Mouse (Mus musculus) bone marrow, adult 2 months (tissue): Measurements from ENCODE around the gene Cab39l. TPM values are rescaled to one million over a fixed set of nuclear protein-coding genes. Genes with fewer than 3 reads are reported as not detected.
"Not testable (repeated sequence)": the region's sequence is repeated elsewhere in the genome, so short reads cannot be mapped to it uniquely, and the experiment has no call there.

ENCODE experiments used
- H3K27ac ChIP-seq: fragments of 200-500 bp; 2 replicates; pipeline ENCODE4 v1.5.1; 2012; ENCODE audit warnings: low read depth, mild to moderate bottlenecking, control low read depth, inconsistent platforms, low read length; ENCODE audit not compliant: control insufficient read depth, poor library complexity, insufficient read depth
- H3K4me1 ChIP-seq: fragments of 200-500 bp; 2 replicates; pipeline ENCODE4 v1.6.1; 2011; ENCODE audit warnings: low read length; ENCODE audit not compliant: control insufficient read depth, insufficient read depth
- H3K4me3 ChIP-seq: fragments of 200-500 bp; replicated peaks from 2 replicates; pipeline ENCODE3; 2011; ENCODE audit warnings: mild to moderate bottlenecking, low read depth, low read length, control low read depth; ENCODE audit not compliant: control insufficient read depth
- CTCF ChIP-seq: fragments of 200-500 bp; IDR thresholded peaks from 2 replicates; pipeline ENCODE4 v1.5.1; 2011; ENCODE audit warnings: low read length, control low read depth; ENCODE audit not compliant: control insufficient read depth, insufficient read depth
- POLR2A ChIP-seq: fragments of 200-500 bp; IDR thresholded peaks from 2 replicates; pipeline ENCODE4 v1.6.1; 2011; ENCODE audit warnings: low read depth, mild to moderate bottlenecking, control low read depth, low read length, borderline replicate concordance; ENCODE audit not compliant: control insufficient read depth
- WGBS: fragments of 180-500 bp; shearing (Covaris S2); methylation state at CpG from one replicate; pipeline ENCODE4 v1.1.7; 2018; 5-methylcytosine and 5-hydroxymethylcytosine counted together
- polyA plus RNA-seq: library from polyadenylated mRNA; stranded (reverse); fragments of >200 nt; gene quantifications from 2 replicates; pipeline ENCODE4 v1.2.4, GENCODE M21; 2011; ENCODE audit warnings: low replicate concordance; ENCODE audit not compliant: missing spikeins, insufficient read depth, insufficient read length

Cab39l gene
- 11.7 and 11.8 TPM in 2 replicates for polyA plus RNA-seq

DNA sequence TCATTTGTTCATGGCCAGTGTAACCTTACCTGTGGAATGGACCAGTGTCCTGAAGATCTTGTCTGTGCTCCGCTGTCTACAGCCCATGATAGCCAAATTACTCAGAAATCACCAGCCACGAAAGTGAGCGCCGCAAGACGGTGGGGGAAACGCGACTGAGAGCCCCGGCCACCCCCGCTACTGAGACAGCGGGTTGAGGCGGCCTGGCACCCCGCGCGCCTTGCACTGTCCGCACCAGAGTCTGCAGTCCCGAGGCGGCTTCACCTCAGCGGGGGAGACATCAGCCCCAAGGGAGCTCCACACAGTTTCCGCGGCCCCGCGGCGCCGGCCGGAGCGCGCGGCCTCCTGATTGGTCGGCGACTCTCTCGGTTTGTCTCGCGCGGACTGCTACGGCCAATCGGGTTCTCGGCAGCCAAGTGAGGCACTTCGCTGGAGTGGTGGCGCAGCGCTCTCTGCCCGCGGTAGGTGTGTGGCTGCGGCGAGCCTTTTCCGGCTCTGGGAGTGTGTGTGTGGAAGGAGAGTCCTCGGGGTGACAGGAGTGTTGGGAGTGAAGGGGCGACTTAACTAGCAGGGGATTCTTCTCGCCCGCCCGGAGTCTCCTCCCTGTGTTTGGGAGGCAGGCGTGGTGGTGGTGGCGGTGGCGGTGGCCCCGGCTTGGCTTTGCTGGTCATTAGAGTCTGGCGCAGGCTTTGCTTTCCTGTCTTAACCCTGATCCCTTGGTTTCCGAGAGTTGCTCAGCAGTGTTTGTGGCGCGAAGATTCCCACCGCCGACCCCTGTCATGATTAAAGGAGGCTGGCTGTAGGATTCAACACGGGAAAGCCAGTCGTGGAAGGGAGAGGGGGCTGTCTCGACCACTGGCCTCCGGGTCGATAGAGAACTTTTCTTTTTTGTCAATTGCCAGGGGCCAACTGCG is at the start of gene Cab39l, which contains the start of gene Setdb2:
TSS of gene Cab39l (plus strand) at position 415 of the 914 bp plus-strand sequence.
TSS of gene Setdb2 (minus strand) at position 327 of the 914 bp plus-strand sequence.
- Histone ChIP-seq H3K4me3 (peak within 1 kb of the TSS; percentile 85), H3K4me1 (peaks cover 1% of the 10 kb centered on the region; the same call in 1 of the 2 replicates), H3K27ac (peak within 1 kb of the TSS; percentile 96)
- WGBS = 0% methylated on average over 66 of the region's 66 CpGs
- peak; percentile 17; the same call in 1 of the 2 replicates for TF ChIP-seq CTCF
- peak; percentile 96 for TF ChIP-seq POLR2A

DNA sequence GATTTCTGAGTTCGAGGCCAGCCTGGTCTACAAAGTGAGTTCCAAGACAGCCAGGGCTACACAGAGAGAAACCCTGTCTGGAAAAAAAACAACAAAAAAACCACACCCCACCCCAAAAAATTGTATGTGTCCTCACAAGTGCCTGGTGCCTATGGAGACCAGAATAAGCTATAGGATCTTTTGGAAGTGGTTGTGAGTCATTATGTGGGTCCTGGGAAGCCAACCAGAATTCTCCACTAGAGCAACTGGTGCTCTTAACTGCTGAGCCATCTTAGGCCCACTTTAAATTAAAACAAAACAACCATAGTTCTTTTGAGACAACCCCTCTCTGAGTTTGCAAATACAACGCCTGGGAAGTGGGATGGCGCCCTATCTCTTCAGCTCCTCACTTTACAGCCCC is 45.5 kb upstream of the Cab39l start, which contains the start of gene Phf11c:
TSS of gene Phf11c (minus strand) at position 101 of the 400 bp plus-strand sequence.
- Histone ChIP-seq H3K4me1 (no peaks in the 10 kb centered on the region), H3K27ac (no peak within 1 kb of the TSS), H3K4me3 (no peak within 1 kb of the TSS)
- no peak for TF ChIP-seq CTCF
- no peak for TF ChIP-seq POLR2A
- WGBS = 85% methylated on average over 3 of the region's 3 CpGs

DNA sequence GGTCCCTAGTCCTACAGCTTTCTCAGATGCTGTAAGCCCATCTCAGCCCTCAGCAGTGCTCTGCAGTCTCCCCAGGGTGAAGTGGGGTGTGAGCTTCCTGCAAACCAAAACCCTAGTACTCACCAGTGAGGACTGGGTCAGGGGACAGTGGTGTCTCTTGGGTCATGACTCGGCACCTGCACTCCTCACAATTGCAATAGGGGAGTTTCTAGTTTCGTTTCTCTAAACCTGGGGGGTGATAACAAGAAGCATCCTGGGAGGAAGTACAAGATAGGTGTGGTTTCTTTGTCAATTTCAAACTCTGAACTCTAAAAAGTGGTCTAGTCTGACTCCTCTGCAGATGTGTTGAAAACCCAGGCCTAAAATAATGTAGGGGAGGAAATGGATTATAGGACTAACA is 43.8 kb upstream of the Cab39l start:
- TF ChIP-seq CTCF = no peak
- TF ChIP-seq POLR2A = no peak
- 0 out of 2 replicates have a peak overlapping the region, but pooled peaks have one; percentile 45 for H3K27ac ChIP-seq
- no peaks in the 10 kb centered on the region for H3K4me1 ChIP-seq
- H3K4me3 ChIP-seq = no peak overlapping the region
- WGBS = 7% methylated on average over 2 of the region's 2 CpGs

DNA sequence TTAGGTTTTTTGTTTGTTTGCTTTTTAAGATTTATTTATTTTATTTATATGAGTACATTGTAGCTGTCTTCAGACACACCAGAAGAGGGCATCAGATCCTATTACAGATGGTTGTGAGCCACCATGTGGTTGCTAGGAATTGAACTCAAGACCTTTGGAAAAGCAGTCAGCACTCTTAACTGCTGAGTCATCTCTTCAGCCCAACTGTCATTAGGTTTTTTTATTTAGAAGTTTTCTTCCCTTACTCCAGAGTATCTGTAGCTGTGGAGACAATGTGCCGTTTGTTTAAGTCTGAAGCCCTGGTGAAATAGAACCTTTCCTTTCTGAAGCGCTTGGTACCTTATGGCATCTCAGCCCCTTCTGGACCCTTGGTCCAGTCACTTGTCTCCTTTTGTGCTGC is 25.8 kb upstream of the Cab39l start:
- 94% methylated on average over 2 of the region's 2 CpGs for WGBS
- not testable (repeated sequence) for H3K4me3 ChIP-seq, H3K4me1 ChIP-seq, H3K27ac ChIP-seq

DNA sequence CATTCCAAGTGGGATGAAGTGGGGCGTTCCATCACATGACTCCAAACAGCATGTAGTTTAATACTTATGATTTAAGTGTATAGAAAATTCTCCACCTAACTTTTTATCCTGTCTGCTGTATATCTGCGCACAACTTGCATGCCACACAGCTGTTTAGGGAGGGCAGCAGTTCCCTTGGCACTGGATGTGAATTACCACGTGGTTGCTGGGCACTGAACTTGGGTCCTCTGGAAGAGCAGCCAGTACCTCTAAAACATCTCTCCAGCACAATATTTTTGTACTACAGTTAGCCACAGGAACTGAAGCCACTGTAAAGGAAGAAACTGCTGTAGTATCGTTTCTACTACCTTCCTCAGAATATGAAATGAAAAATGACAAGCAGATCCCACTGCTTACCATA is 22.6 kb upstream of the Cab39l start:
- no peak for TF ChIP-seq CTCF
- no peak for TF ChIP-seq POLR2A
- H3K4me3 ChIP-seq = no peak overlapping the region
- H3K27ac ChIP-seq = no peak overlapping the region
- WGBS = 90% methylated on average over 4 of the region's 4 CpGs
- no peaks in the 10 kb centered on the region for H3K4me1 ChIP-seq

DNA sequence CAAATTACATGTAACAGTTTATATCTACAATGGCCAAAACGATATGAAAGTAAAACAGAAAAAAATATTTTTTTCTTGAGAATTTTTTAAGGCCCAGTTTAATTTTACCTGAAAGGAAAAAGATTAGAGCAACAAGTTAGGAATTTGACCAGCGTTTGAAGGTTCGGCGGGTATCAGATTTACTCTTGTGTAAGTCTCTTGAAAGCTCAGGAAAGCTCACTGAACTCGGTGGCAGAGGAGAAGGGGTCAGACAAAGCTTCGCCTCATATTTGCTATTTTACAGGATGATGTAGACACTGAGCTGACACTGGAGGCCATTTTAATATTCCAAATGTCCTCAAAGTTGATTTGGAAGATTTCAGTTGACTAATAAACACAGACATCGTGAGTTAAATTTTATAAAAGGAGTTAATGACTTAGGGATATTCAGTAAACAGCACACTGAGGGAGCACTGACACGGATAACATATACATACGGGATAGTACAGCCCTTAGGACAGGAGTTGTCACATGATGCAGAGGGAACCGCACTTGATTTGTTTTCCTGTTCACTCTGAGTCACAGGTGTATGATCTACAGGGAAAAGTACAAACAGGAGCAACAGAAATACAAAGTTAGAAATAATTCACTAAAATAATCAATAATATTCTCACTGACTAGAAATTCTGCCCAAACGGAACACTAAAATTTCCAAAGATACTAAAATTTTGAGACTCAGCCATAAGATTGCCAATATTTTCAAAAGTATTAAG is 17.7 kb upstream of the Cab39l start:
- H3K4me3 ChIP-seq = no peak overlapping the region
- TF ChIP-seq POLR2A = no peak
- TF ChIP-seq CTCF = no peak
- no peak overlapping the region for H3K27ac ChIP-seq
- 90% methylated on average over 11 of the region's 11 CpGs for WGBS
- no peaks in the 10 kb centered on the region for H3K4me1 ChIP-seq

DNA sequence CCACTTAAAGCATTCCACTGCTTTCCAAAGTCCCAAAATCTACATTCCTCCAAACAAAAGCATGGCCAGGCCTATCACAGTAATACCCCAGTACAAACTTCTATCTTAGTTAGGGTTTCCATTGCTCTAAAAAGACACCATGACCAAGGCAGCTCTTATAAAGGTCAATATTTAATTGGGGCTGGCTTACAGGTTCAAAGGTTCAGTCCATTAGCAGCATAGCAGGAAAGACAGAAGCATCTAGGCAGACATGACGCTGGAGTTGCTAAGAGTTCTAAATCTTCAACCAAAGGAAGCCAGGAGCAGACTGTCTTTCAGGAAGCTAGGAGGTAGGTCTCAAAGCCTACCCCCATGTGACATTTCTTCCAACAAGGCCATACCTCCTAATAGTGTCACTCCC is 10.2 kb upstream of the Cab39l start:
- WGBS = 94% methylated on average over 1 of the region's 1 CpGs
- Histone ChIP-seq H3K4me1 (no peaks in the 10 kb centered on the region), H3K4me3 (no peak overlapping the region), H3K27ac (no peak overlapping the region)
- TF ChIP-seq CTCF (no peak), POLR2A (no peak)

DNA sequence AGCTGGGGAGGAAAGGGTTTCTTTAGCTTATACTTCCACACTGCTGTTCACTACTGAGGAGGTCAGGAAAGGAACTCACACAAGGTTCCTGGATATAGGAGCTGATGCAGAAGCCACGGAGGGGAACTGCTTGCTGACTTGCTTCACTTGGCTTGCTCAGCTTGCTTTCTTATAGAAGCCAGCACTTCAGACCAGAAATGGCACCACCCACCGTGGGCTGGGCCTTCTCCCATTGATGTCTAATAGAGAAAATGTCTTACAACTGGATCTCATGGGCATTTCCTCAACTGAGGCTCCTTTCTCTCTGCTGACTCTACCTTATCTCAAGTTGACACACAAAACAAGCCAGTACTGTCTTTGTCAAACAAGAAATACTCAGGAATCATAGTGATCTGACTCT is 6.9 kb upstream of the Cab39l start:
- Histone ChIP-seq H3K27ac (no peak overlapping the region), H3K4me3 (no peak overlapping the region), H3K4me1 (no peaks in the 10 kb centered on the region)
- WGBS = 40% methylated on average over 2 of the region's 2 CpGs
- TF ChIP-seq POLR2A (no peak), CTCF (no peak)
